Mouse (Mus musculus): ENCODE data around the gene Slc25a25.
A peak's percentile ranks its signal among the peaks of the same experiment; 100 is the strongest.

Gene Slc25a25

GRCm38 (mm10) chr2:32408429-32409424 is 42.5 kb downstream of the Slc25a25 start:
- no peak for ATAC-seq (ENCODE audit: insufficient number of reproducible peaks, low FRiP score, low TSS enrichment)

GRCm38 (mm10) chr2:32407144-32407824 is 44.0 kb downstream of the Slc25a25 start:
- no peak for ATAC-seq (ENCODE audit: insufficient number of reproducible peaks, low FRiP score, low TSS enrichment)

DNA sequence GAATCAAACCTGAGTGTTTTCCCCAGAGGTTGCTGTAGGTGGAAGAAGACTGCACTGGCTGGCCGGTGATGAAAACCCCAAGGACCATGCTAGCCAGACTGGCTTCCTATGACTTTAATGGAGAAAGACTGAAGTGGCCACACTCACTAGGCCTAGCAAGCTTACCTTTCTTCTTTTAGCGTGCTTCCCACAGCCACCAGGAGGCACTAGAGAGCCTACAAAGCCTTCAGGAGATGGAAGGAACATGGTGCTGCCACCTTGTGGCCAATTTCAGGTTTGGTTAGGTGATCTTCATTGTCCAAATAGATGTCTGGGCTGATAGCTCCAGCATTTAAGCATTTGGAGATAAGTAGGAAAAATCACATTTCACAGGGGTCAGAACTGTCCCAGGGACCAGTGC is 46.6 kb downstream of the Slc25a25 start:
- ATAC-seq (ENCODE audit: insufficient number of reproducible peaks, low FRiP score, low TSS enrichment): peak; percentile 53; the same call in 1 of the 2 replicates

DNA sequence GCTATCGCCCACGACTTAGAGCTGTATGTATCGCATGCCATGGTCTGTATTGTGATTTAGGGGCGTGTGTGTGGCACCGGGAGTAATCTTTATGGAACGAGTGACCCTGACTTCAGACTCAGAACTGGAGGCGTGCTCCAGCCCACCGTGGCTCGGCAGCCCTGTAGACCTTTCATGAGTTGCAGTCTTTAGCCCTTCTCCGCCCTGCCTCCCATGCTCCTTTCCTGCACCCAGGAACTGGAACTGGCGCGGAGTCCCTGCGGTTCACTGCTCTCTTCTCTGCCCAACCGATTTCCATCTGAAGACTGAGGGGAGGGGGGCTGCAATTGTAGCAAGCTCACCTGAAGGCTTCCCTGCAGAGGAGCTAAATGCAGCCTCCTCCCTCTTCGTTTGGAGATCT is 54.5 kb downstream of the Slc25a25 start:
- ATAC-seq (ENCODE audit: insufficient number of reproducible peaks, low FRiP score, low TSS enrichment): no peak

DNA sequence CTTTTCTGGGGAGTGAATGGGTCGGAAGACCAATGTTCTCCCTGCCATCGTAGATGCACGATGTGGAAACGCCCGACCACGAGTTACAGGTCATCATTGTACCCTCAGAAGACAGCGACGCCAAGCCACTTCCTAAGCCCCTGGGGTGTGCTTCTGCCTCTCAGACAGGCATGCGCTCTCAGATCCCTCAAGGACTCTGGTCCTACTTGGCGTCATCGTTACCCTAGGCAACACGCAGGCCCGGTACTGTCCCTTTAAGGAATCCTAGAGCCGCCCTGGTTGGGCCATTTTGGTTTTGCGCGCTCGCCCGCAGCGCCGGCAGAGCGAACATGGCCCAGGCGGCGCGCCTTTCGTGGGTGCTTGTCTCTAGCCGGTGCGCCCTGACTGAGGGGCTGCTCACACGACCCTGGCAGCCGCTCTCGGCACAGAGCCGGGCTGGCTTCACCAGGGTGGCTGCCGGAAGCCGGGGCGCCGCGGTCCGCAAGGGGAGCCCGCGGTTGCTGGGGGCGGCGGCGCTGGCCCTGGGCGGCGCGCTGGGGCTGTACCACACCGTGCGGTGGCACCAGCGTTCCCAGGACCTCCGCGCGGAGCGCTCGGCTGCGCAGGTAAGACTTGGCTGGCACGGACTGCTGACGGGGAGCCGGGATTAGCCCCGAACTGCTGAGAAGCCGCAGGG is 55.2 kb downstream of the Slc25a25 start:
- peak; percentile 89 for ATAC-seq (ENCODE audit: insufficient number of reproducible peaks, low FRiP score, low TSS enrichment)

DNA sequence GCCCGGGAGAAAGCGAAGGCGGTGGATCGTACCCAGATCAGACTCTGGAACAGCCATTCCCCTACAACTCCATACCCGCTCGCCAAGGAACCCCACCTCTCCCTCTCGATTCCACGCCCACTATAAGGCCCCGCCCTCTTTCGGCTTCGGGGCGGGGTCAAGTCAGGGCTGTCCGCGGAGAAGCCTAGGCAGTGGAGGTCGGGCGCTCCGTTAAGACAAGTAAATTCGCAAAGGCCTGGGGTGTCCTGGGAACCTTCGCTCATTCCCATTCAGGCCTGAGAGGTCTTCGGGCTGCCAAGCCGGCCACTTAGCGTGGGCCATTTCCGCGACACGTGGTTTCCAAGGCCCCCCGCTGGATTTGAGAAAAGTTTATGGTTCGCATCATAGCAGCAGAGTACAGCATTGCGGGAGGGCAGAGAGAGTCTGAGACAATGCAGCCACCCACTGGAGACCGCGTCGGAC is 55.7 kb downstream of the Slc25a25 start, which contains the start of gene Ptges2:
Ptges2 (plus strand) TSS at position 413 of the 462 bp plus-strand sequence.
- ATAC-seq (ENCODE audit: insufficient number of reproducible peaks, low FRiP score, low TSS enrichment): peak; percentile 74

DNA sequence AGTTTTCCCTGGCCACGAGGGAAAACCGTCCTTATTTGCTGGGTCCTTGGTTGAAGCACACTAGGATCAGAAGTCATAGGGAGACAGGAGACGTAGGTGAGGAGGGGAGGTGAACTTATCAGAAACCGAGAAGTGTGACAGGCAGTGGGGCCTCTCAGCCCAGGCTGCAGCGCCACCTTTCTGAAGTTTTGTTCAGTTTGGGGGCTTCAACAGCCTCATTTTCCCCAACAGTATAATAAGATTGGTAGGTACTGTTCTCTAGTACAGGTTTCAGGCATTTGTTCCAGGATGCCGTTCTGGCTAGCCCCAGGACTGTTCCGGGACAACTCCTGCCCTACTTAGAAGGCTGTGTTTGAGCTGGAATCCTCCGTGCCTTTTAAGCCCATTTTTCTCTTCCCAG is 56.3 kb downstream of the Slc25a25 start:
- ATAC-seq (ENCODE audit: insufficient number of reproducible peaks, low FRiP score, low TSS enrichment): no peak

- no peak for ATAC-seq (ENCODE audit: insufficient number of reproducible peaks, low FRiP score, low TSS enrichment)
These were observed 59.2 kb downstream of the Slc25a25 start for GRCm38 (mm10) chr2:32392063-32392462.

DNA sequence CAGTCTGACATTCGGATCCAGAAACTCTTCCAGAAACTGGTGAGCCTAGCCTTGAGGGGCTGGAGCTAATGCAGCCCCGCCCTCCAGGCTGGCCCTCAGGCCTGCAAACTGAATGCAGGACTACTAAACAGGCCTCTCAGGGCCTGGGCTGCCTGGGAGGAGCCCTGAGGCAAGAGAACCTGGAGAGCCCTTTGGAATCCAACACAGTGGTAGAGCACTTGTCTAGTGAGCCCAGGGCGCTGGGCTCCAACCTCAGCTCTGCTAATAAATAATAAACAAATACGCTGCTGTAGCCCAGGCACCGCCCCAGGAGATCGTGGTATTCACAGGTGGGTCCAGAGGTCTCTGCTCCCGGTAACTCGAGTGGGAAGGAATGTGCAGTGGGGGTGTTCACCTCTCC is 60.4 kb downstream of the Slc25a25 start:
- no peak for ATAC-seq (ENCODE audit: insufficient number of reproducible peaks, low FRiP score, low TSS enrichment)

- ATAC-seq (ENCODE audit: insufficient number of reproducible peaks, low FRiP score, low TSS enrichment): no peak
These were observed 62.1 kb downstream of the Slc25a25 start for GRCm38 (mm10) chr2:32389157-32389556.

- ATAC-seq (ENCODE audit: insufficient number of reproducible peaks, low FRiP score, low TSS enrichment): no peak
These were observed 63.3 kb downstream of the Slc25a25 start, which contains the start of gene Lcn2 for GRCm38 (mm10) chr2:32387706-32388490. TSS of gene Lcn2 (minus strand) at chr2:32388252.

GRCm38 (mm10) chr2:32382689-32383088 is 68.6 kb downstream of the Slc25a25 start:
- ATAC-seq (ENCODE audit: insufficient number of reproducible peaks, low FRiP score, low TSS enrichment): no peak

DNA sequence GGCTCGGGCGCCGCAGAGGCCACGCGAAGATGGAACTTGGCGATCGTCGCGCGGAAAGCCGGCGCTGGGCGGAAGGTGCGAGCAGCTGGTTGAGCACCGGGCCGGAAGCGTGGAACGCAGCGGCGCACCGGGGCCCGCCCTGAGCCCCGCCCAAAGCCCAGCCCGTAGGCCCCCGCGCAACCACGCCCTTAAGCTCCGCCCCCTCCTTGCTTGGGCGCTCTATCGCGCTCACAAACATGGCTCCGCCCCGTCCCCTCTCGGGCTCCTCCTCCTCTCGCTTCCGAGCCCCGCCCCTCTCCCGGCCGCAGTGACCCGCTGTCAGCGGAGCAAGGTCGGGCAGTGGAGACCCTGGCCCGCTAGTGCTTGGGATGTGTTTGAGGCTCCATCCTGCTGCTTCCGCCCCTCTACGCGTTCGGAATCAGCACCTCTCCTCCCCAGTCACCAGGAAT is 69.4 kb downstream of the Slc25a25 start, which contains the start of gene 1110008P14Rik:
1110008P14Rik (minus strand) TSS at position 164 of the 449 bp plus-strand sequence.
- peak; percentile 74 for ATAC-seq (ENCODE audit: insufficient number of reproducible peaks, low FRiP score, low TSS enrichment)

DNA sequence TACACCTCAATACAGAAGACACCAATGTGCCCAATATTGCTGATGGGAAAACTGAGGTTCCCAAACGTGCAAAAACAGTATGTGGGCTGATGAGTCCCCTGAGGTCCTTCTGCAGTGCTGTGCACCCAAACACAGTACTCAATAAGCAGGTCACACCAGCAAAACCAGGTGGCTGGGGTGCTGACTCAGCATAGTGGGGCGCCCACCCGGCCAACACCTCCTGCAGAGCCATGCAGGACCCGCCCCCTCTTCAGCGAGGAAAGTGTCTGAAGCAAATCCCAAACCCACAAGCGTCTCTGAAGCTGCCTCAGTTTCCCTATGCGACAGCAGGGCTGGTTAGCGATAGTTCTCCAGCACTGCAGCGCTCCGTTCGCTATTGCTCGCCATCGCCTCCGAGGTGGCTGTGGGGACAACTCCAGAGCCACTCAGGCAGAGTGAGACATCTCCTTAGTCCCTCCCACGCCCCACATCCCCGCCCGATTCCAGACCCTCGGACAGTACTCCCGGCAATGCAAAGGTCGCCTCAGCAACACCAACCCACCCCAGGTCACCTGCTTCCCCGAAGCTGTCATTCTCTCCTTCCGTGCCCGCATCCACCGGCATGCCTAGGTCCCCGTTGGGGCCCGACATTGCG is 70.0 kb downstream of the Slc25a25 start:
- peak; percentile 33; the same call in 1 of the 2 replicates for ATAC-seq (ENCODE audit: insufficient number of reproducible peaks, low FRiP score, low TSS enrichment)

DNA sequence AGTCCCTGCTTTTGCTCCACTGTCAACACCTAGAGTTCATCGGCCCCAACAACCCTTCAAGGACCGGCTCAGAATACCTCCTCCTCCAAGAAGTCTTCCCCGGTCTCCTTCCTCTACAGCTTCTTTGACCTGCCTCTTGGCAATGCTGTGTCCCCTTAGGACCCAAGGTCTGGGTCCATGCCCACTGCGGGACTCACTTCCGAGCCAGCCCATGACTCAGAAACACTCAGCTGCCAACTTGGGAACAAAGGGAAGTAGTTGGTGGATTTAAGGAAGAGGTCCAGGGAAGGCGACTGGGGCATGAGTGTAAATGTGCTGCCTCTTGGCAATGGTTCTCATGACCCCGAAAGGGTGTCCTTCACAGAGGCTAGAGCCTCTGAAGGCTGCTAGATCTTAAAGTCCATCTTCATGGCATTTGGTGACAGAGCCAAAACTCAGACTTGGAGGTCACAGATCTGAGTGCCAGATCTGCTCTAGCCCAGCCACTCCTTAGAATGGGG is 71.2 kb downstream of the Slc25a25 start:
- no peak for ATAC-seq (ENCODE audit: insufficient number of reproducible peaks, low FRiP score, low TSS enrichment)

- no peak for ATAC-seq (ENCODE audit: insufficient number of reproducible peaks, low FRiP score, low TSS enrichment)
These were observed 74.3 kb downstream of the Slc25a25 start for GRCm38 (mm10) chr2:32376963-32377362.

- no peak for ATAC-seq (ENCODE audit: insufficient number of reproducible peaks, low FRiP score, low TSS enrichment)
These were observed 75.8 kb downstream of the Slc25a25 start for GRCm38 (mm10) chr2:32375317-32375940.

DNA sequence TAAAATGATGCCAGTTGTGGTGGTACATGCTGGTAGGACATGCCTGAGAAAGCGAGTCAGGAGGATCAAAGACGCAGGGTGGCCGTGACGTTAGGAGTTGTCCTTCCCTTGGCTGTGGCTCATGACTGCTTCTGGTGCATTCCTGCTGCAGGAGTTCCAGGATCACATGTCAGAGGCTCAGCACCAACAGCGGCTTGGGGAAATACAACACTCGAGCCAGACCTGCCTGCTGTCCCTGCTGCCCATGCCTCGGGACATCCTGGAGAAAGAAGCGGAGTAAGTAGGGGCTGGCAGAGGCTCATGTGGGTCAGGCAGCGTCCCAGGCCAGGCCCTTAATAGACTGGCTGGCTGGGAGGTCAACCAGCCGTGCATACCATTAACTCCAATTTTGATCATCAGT is 77.1 kb downstream of the Slc25a25 start:
- no peak for ATAC-seq (ENCODE audit: insufficient number of reproducible peaks, low FRiP score, low TSS enrichment)
